Mouse (Mus musculus) ES-Bruce4 (cell line): Measurements from ENCODE around the gene Trabd.

Experiments
- CTCF ChIP-seq: IDR thresholded peaks from one replicate; pipeline ENCODE4 v1.8.1; 2011; ENCODE audit warnings: low read depth, low read length
- POLR2A ChIP-seq: IDR thresholded peaks from one replicate; pipeline ENCODE4 v1.8.1; 2011; ENCODE audit warnings: low read length; ENCODE audit not compliant: insufficient read depth

- TF ChIP-seq POLR2A (no peak), CTCF (no peak)
Measured at GRCm38 (mm10) chr15:89070606-89071005, 4.3 kb upstream of the Trabd start.
